11 mouse cellular contexts compared by ENCODE assay signal in the genomic region with DNA sequence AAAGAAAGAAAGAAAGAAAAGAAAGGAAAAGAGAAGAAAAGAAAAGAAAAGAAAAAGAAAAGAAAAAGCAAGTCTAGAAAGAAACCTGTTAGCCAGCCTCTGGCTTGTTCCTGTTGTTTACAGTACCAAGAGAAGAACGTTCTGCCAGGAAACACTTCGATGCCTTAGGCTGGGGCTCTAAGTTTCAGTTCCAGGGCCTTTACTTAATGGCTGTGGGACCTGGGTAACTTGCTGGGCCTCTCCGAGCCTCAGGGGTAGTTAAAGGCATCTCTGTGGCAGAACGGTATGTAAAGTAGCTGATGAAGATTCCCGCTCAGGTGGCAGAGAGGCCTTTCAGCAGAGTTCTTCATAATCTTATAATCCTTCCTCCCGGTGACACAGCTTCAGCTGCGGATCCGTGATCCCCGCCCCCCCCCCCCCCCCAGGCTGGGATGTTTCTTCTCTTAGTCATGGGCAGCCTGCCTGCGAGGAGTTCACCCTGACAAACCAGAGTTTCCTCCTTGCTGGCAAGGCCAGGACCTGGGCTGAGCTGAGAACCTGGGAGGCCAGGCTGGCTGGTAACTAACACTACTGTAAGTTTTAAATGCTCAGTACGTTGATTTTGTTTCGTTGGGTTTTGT. TPM values are rescaled to one million over a fixed set of nuclear protein-coding genes. Genes with fewer than 3 reads are reported as not detected.
A peak's percentile ranks its signal among the peaks of the same experiment; 100 is the strongest.
DNase-seq lines count a peak whose midpoint lies in the region; ATAC-seq lines count a peak whose summit lies in the region.
"Had no signal": no experiment of that assay in that cellular context is flagged by ENCODE, and none has a peak within 500 bp of the region (broad histone marks: within the 10 kb centered on the region; RNA-seq: fewer than 3 reads in every experiment).

No protein-coding gene starts in this region.

- peaks cover 30% of the 10 kb centered on the region for H3K4me1 ChIP-seq in kidney, embryonic 15.5 days
- peaks cover 24% of the 10 kb centered on the region for H3K4me1 ChIP-seq in lung, embryonic 15.5 days

- peaks cover 41% of the 10 kb centered on the region for H3K27me3 ChIP-seq in kidney, embryonic 15.5 days
- peaks cover 30% of the 10 kb centered on the region for H3K27me3 ChIP-seq in lung, embryonic 15.5 days

- H3K36me3 ChIP-seq in kidney, embryonic 15.5 days: no peaks in the 10 kb centered on the region
- no peaks in the 10 kb centered on the region for H3K36me3 ChIP-seq in lung, embryonic 15.5 days

- WGBS in kidney, embryonic 15.5 days: 29% methylated on average over 12 of the region's 12 CpGs
- 18% methylated on average over 12 of the region's 12 CpGs for WGBS in lung, embryonic 15.5 days

- H3K9me3 ChIP-seq in kidney, embryonic 15.5 days (replicated peaks): no peaks in the 10 kb centered on the region
- no peaks in the 10 kb centered on the region for H3K9me3 ChIP-seq in lung, embryonic 15.5 days

- no peak overlapping the region for H3K9ac ChIP-seq in kidney, embryonic 15.5 days
- no peak overlapping the region for H3K9ac ChIP-seq in lung, embryonic 15.5 days

- H3K4me3 ChIP-seq in kidney, embryonic 15.5 days (replicated peaks): no peak overlapping the region
- no peak overlapping the region for H3K4me3 ChIP-seq in lung, embryonic 15.5 days
- H3K4me3 ChIP-seq: heart, adult 2 months had no signal

- ATAC-seq in kidney, embryonic 15.5 days (replicated peaks; ENCODE audit: low FRiP score): no peak
- no peak for ATAC-seq in lung, embryonic 15.5 days (ENCODE audit: borderline replicate concordance, extremely low read depth, low FRiP score, low TSS enrichment)

- no peak overlapping the region for H3K4me2 ChIP-seq in kidney, embryonic 15.5 days
- H3K4me2 ChIP-seq in lung, embryonic 15.5 days: no peak overlapping the region

- peak; percentile 26 for DNase-seq in adrenal gland, postnatal 25 days
- no peak for DNase-seq in adrenal gland, postnatal 4 days (ENCODE audit: low spot score in 2 of 2)
- DNase-seq in kidney, adult 8-10 months: no peak
- DNase-seq in NIH3T3 (ENCODE audit: low read depth): peak; percentile 83
- no peak for DNase-seq in thymus, postnatal 10 days (ENCODE audit: low spot score in 2 of 2)
- DNase-seq in embryo, embryonic 9.5 days (ENCODE audit: extremely low spot score): no peak

- H3K27ac ChIP-seq in kidney, embryonic 15.5 days: 0 out of 2 replicates have a peak overlapping the region, but pooled peaks have one; percentile 41
- peak overlapping the region; percentile 76 for H3K27ac ChIP-seq in lung, embryonic 15.5 days
- H3K27ac ChIP-seq: heart, adult 2 months had no signal

RNA-seq across cellular contexts. Expression of a gene that starts 3.9 kb away (rescaled TPM):
- not detected in 2 replicates for total RNA-seq in adrenal gland, postnatal 25 days (2021)
- 1 to 10 TPM in 1 of 2 experiments, under 1 TPM in 1; 0.25 to 1.6 TPM for total RNA-seq in adrenal gland, postnatal 4 days (2021)
- polyA plus RNA-seq in kidney, embryonic 15.5 days (2015; fragmentation: Nextera tagmentation; extraction: Ambion mirVana): 3.1 and 3.7 TPM in 2 replicates
- polyA plus RNA-seq in lung, embryonic 15.5 days (2015; fragmentation: Nextera tagmentation; extraction: Ambion mirVana): 9.5 and 10.5 TPM in 2 replicates

RNA-seq across cellular contexts. Expression of a gene that starts 32.1 kb away (rescaled TPM):
- total RNA-seq in adrenal gland, postnatal 25 days (2021): 6.9 TPM in 1 of 2 replicates, not detected in the other
- 1 to 10 TPM in 1 of 2 experiments, under 1 TPM in 1; 0.48 to 8.8 TPM for total RNA-seq in adrenal gland, postnatal 4 days (2021)
- not detected in 2 replicates for polyA plus RNA-seq in kidney, embryonic 15.5 days (2015; fragmentation: Nextera tagmentation; extraction: Ambion mirVana)
- polyA plus RNA-seq in lung, embryonic 15.5 days (2015; fragmentation: Nextera tagmentation; extraction: Ambion mirVana): 0.09 TPM in 1 of 2 replicates, not detected in the other
- polyA plus RNA-seq: neural tube, embryonic 14.5 days; spleen, adult 2 months had no signal

Comparison
In these comparisons a context has a peak if more than half of its experiments do, and no peak if none do; other contexts are left out.
1. DNase-seq: peak in adrenal gland, postnatal 25 days (single experiment) and NIH3T3 (single experiment); none in adrenal gland, postnatal 4 days (0 of 2), kidney, adult 8-10 months (0 of 2), thymus, postnatal 10 days (0 of 2) and embryo, embryonic 9.5 days (single experiment).